8 mouse cellular contexts compared by ENCODE assay signal in genomic region chr13:34131011-34131707, GRCm38 (mm10). TPM values are rescaled to one million over a fixed set of nuclear protein-coding genes. Genes with fewer than 3 reads are reported as not detected.
A peak's percentile ranks its signal among the peaks of the same experiment; 100 is the strongest.
DNase-seq lines count a peak whose midpoint lies in the region; ATAC-seq and TF ChIP-seq lines count a peak whose summit lies in the region.

No protein-coding gene starts in this region.

- peak; percentile 80 for DNase-seq in kidney, postnatal 0 days (ENCODE audit: low spot score)
- DNase-seq in kidney, adult 9 months = no peak
- DNase-seq in brain, adult 2 months (ENCODE audit: low read depth, low spot score) = peak; percentile 63
- peak; percentile 77 for DNase-seq in intestine, embryonic 14.5 days (ENCODE audit: low spot score)
- peak; percentile 66 for DNase-seq in lung, embryonic 14.5 days
- no peak for DNase-seq in adrenal gland, postnatal 4 days (ENCODE audit: low spot score in 2 of 2)

- no peaks in the 10 kb centered on the region for H3K36me3 ChIP-seq in kidney, postnatal 0 days (ENCODE audit: insufficient read depth, low read length)
- peaks cover 5% of the 10 kb centered on the region; the same call in 1 of the 2 replicates for H3K36me3 ChIP-seq in intestine, embryonic 14.5 days (ENCODE audit: control insufficient read depth, insufficient read depth, low read length)
- no peaks in the 10 kb centered on the region for H3K36me3 ChIP-seq in lung, embryonic 14.5 days (ENCODE audit: insufficient read depth)
- H3K36me3 ChIP-seq in neural tube, embryonic 14.5 days (ENCODE audit: control insufficient read depth, insufficient read depth, low read length) = no peaks in the 10 kb centered on the region; the same call in 1 of the 2 replicates

- no peaks in the 10 kb centered on the region for H3K9me3 ChIP-seq in kidney, postnatal 0 days (replicated peaks; ENCODE audit: low read length)
- no peaks in the 10 kb centered on the region for H3K9me3 ChIP-seq in intestine, embryonic 14.5 days (ENCODE audit: control insufficient read depth, low read length)
- no peaks in the 10 kb centered on the region for H3K9me3 ChIP-seq in lung, embryonic 14.5 days (ENCODE audit: low read depth, low read length)
- no peaks in the 10 kb centered on the region for H3K9me3 ChIP-seq in neural tube, embryonic 14.5 days (ENCODE audit: control insufficient read depth, low read length)

- H3K9ac ChIP-seq in kidney, postnatal 0 days (ENCODE audit: low read depth, low read length) = 0 out of 2 replicates have a peak overlapping the region, but pooled peaks have one; percentile 2
- H3K9ac ChIP-seq in intestine, embryonic 14.5 days (ENCODE audit: low read length) = peak overlapping the region; percentile 73
- H3K9ac ChIP-seq in lung, embryonic 14.5 days = peak overlapping the region; percentile 65
- H3K9ac ChIP-seq in neural tube, embryonic 14.5 days (replicated peaks; ENCODE audit: low read depth, low read length) = peak overlapping the region; percentile 99

- peak; percentile 22 for ATAC-seq in kidney, postnatal 0 days (replicated peaks; ENCODE audit: low FRiP score, low read depth)
- ATAC-seq in granulocyte monocyte progenitor cell, adult 5-6 weeks (replicated peaks; ENCODE audit: poor library complexity, severe bottlenecking) = peak; percentile 21
- peak; percentile 48 for ATAC-seq in intestine, embryonic 14.5 days (replicated peaks; ENCODE audit: low FRiP score, low TSS enrichment, low read depth)
- peak; percentile 47 for ATAC-seq in lung, embryonic 14.5 days (ENCODE audit: insufficient read depth)
- peak; percentile 78 for ATAC-seq in neural tube, embryonic 14.5 days (ENCODE audit: low read depth)

- WGBS in kidney, postnatal 0 days = under 1% methylated on average over 24 of the region's 24 CpGs
- WGBS in intestine, embryonic 14.5 days = under 1% methylated on average over 24 of the region's 24 CpGs
- 1% methylated on average over 24 of the region's 24 CpGs for WGBS in lung, embryonic 14.5 days
- under 1% methylated on average over 24 of the region's 24 CpGs for WGBS in neural tube, embryonic 14.5 days

- peak overlapping the region; percentile 28 for H3K4me3 ChIP-seq in kidney, postnatal 0 days (replicated peaks; ENCODE audit: low read depth, low read length)
- H3K4me3 ChIP-seq in intestine, embryonic 14.5 days (ENCODE audit: low read depth, low read length) = peak overlapping the region; percentile 78
- H3K4me3 ChIP-seq in lung, embryonic 14.5 days (ENCODE audit: low read depth, low read length) = peak overlapping the region; percentile 64
- peak overlapping the region; percentile 93 for H3K4me3 ChIP-seq in neural tube, embryonic 14.5 days (ENCODE audit: low read depth, low read length)

- 0 out of 2 replicates have a peak, but pooled peaks cover 23% of the 10 kb centered on the region for H3K4me1 ChIP-seq in kidney, postnatal 0 days (replicated peaks; ENCODE audit: insufficient read depth, low read length)
- peaks cover 30% of the 10 kb centered on the region for H3K4me1 ChIP-seq in intestine, embryonic 14.5 days (replicated peaks; ENCODE audit: control insufficient read depth, insufficient read depth, low read length)
- H3K4me1 ChIP-seq in lung, embryonic 14.5 days (ENCODE audit: insufficient read depth) = peaks cover 4% of the 10 kb centered on the region
- H3K4me1 ChIP-seq in neural tube, embryonic 14.5 days (ENCODE audit: control insufficient read depth, insufficient read depth, low read length) = peaks cover 11% of the 10 kb centered on the region; the same call in 1 of the 2 replicates

- no peak for TF ChIP-seq CTCF in kidney, postnatal 0 days (IDR thresholded peaks at IDR 0.05; ENCODE audit: low read depth)
- TF ChIP-seq CTCF in lung, embryonic 14.5 days (IDR thresholded peaks at IDR 0.05; ENCODE audit: low read depth) = no peak

- H3K4me2 ChIP-seq in kidney, postnatal 0 days (ENCODE audit: low read length) = peak overlapping the region; percentile 93
- peak overlapping the region; percentile 82 for H3K4me2 ChIP-seq in intestine, embryonic 14.5 days (ENCODE audit: low read length)
- peak overlapping the region; percentile 86 for H3K4me2 ChIP-seq in lung, embryonic 14.5 days
- H3K4me2 ChIP-seq in neural tube, embryonic 14.5 days (ENCODE audit: low read depth, low read length) = peak overlapping the region; percentile 69

- H3K27me3 ChIP-seq in kidney, postnatal 0 days (ENCODE audit: insufficient read depth, low read length) = no peaks in the 10 kb centered on the region; the same call in 1 of the 2 replicates
- H3K27me3 ChIP-seq in intestine, embryonic 14.5 days (replicated peaks; ENCODE audit: control insufficient read depth, insufficient read depth, low read length) = peaks cover 13% of the 10 kb centered on the region; the same call in 1 of the 2 replicates
- H3K27me3 ChIP-seq in lung, embryonic 14.5 days (ENCODE audit: insufficient read depth, low read length) = peaks cover 30% of the 10 kb centered on the region
- no peaks in the 10 kb centered on the region for H3K27me3 ChIP-seq in neural tube, embryonic 14.5 days (ENCODE audit: control insufficient read depth, insufficient read depth, low read length)

- H3K27ac ChIP-seq in kidney, postnatal 0 days = peak overlapping the region; percentile 58
- peak overlapping the region; percentile 81 for H3K27ac ChIP-seq in intestine, embryonic 14.5 days (ENCODE audit: low read depth)
- H3K27ac ChIP-seq in lung, embryonic 14.5 days (ENCODE audit: low read depth) = peak overlapping the region; percentile 68
- peak overlapping the region; percentile 100 for H3K27ac ChIP-seq in neural tube, embryonic 14.5 days (ENCODE audit: low read depth, low read length)

RNA-seq across cellular contexts. Expression of gene Tubb2b, which starts 0.9 kb away (rescaled TPM):
- polyA plus RNA-seq in kidney, postnatal 0 days (2015; fragmentation: Nextera tagmentation; extraction: Ambion mirVana) = 24.8 and 28.0 TPM in 2 replicates
- not detected in 2 replicates for total RNA-seq in granulocyte monocyte progenitor cell, adult 5-6 weeks (2014; fragmentation: Nextera tagmentation)
- not detected in 2 replicates for total RNA-seq in granulocyte monocyte progenitor cell, adult 5-6 weeks (2017)
- 35.5 and 41.5 TPM in 2 replicates for polyA plus RNA-seq in intestine, embryonic 14.5 days (2014; fragmentation: Nextera tagmentation; extraction: Ambion mirVana)
- 13.3 and 15.9 TPM in 2 replicates for polyA plus RNA-seq in lung, embryonic 14.5 days (2014; fragmentation: Nextera tagmentation; extraction: Ambion mirVana)
- polyA plus RNA-seq in neural tube, embryonic 14.5 days (2014; fragmentation: Nextera tagmentation; extraction: Ambion mirVana) = 629 and 667 TPM in 2 replicates
- 100 to 1,000 TPM in 1 of 2 experiments, 10 to 100 TPM in 1; 59.8 to 108 TPM for total RNA-seq in adrenal gland, postnatal 4 days (2021)

RNA-seq across cellular contexts. Expression of gene Psmg4, which starts 31.6 kb away (rescaled TPM):
- 110 and 117 TPM in 2 replicates for polyA plus RNA-seq in kidney, postnatal 0 days (2015; fragmentation: Nextera tagmentation; extraction: Ambion mirVana)
- total RNA-seq in granulocyte monocyte progenitor cell, adult 5-6 weeks (2014; fragmentation: Nextera tagmentation) = 50.2 and 81.2 TPM in 2 replicates
- total RNA-seq in granulocyte monocyte progenitor cell, adult 5-6 weeks (2017) = 181 and 240 TPM in 2 replicates
- polyA plus RNA-seq in intestine, embryonic 14.5 days (2014; fragmentation: Nextera tagmentation; extraction: Ambion mirVana) = 86.8 and 90.8 TPM in 2 replicates
- 73.7 and 78.0 TPM in 2 replicates for polyA plus RNA-seq in lung, embryonic 14.5 days (2014; fragmentation: Nextera tagmentation; extraction: Ambion mirVana)
- 77.8 and 87.4 TPM in 2 replicates for polyA plus RNA-seq in neural tube, embryonic 14.5 days (2014; fragmentation: Nextera tagmentation; extraction: Ambion mirVana)
- 10 to 100 TPM; 45.2 to 50.0 TPM for total RNA-seq in adrenal gland, postnatal 4 days (2021)

RNA-seq across cellular contexts. Expression of gene Tubb2a, which starts 53.4 kb away (rescaled TPM):
- 169 and 170 TPM in 2 replicates for polyA plus RNA-seq in kidney, postnatal 0 days (2015; fragmentation: Nextera tagmentation; extraction: Ambion mirVana)
- 2.3 and 3.4 TPM in 2 replicates for total RNA-seq in granulocyte monocyte progenitor cell, adult 5-6 weeks (2014; fragmentation: Nextera tagmentation)
- 7.0 and 8.5 TPM in 2 replicates for total RNA-seq in granulocyte monocyte progenitor cell, adult 5-6 weeks (2017)
- 200 and 219 TPM in 2 replicates for polyA plus RNA-seq in intestine, embryonic 14.5 days (2014; fragmentation: Nextera tagmentation; extraction: Ambion mirVana)
- polyA plus RNA-seq in lung, embryonic 14.5 days (2014; fragmentation: Nextera tagmentation; extraction: Ambion mirVana) = 164 and 169 TPM in 2 replicates
- 2,423 and 2,884 TPM in 2 replicates for polyA plus RNA-seq in neural tube, embryonic 14.5 days (2014; fragmentation: Nextera tagmentation; extraction: Ambion mirVana)
- 100 to 1,000 TPM in 1 of 2 experiments, 10 to 100 TPM in 1; 98.3 to 122 TPM for total RNA-seq in adrenal gland, postnatal 4 days (2021)

Comparison
In these comparisons a context has a peak if more than half of its experiments do, and no peak if none do; other contexts are left out.
1. DNase-seq: peak in kidney, postnatal 0 days (single experiment), brain, adult 2 months (single experiment), intestine, embryonic 14.5 days (single experiment) and lung, embryonic 14.5 days (single experiment); none in kidney, adult 9 months (single experiment) and adrenal gland, postnatal 4 days (0 of 2).
2. ATAC-seq: peak in every context shown above with its lines; median percentile 78 in neural tube, embryonic 14.5 days; 48 in intestine, embryonic 14.5 days; 47 in lung, embryonic 14.5 days; 22 in kidney, postnatal 0 days; 21 in granulocyte monocyte progenitor cell, adult 5-6 weeks.
3. H3K4me3 ChIP-seq: peak in every context shown above with its lines; median percentile 93 in neural tube, embryonic 14.5 days; 78 in intestine, embryonic 14.5 days; 64 in lung, embryonic 14.5 days; 28 in kidney, postnatal 0 days.
4. H3K9ac ChIP-seq: peak in every context shown above with its lines; median percentile 99 in neural tube, embryonic 14.5 days; 73 in intestine, embryonic 14.5 days; 65 in lung, embryonic 14.5 days; 2 in kidney, postnatal 0 days.
5. RNA of gene Tubb2b, which starts 0.9 kb away (polyA plus RNA-seq): 629 to 667 TPM in neural tube, embryonic 14.5 days; 35.5 to 41.5 TPM in intestine, embryonic 14.5 days, 24.8 to 28.0 TPM in kidney, postnatal 0 days and 13.3 to 15.9 TPM in lung, embryonic 14.5 days; every median in the first group is over 10 times any median in the second.
6. RNA of gene Tubb2a, which starts 53.4 kb away (polyA plus RNA-seq): 2,423 to 2,884 TPM in neural tube, embryonic 14.5 days; 200 to 219 TPM in intestine, embryonic 14.5 days, 169 to 170 TPM in kidney, postnatal 0 days and 164 to 169 TPM in lung, embryonic 14.5 days; every median in the first group is over 10 times any median in the second.
7. Peak in every context shown above with its lines, with median percentiles within 50 percentile points of each other: H3K27ac ChIP-seq and H3K4me2 ChIP-seq.